Mouse (Mus musculus) lung, postnatal 0 days (tissue): ENCODE measurements at regions not wholly inside any gene's neighbourhood (a gene's known extent, or its start where the extent isn't known, plus 50 kb on each side); places are given as distances from the start of the nearest gene placed in this dataset.

Source experiments
- ATAC-seq: fragments of 200-750 bp; cut with Nextera tagmentation; 2 replicates; pipeline ENCODE4 v1.8.0; 2017; ENCODE audit warnings: moderate library complexity
- DNase-seq: peaks from one replicate; pipeline ENCODE4 v3.0.0-alpha.2; 2016; ENCODE audit warnings: low spot score
- H3K27ac ChIP-seq: fragments of 300-500 bp; sonication (generic); 2 replicates; pipeline ENCODE4 v1.5.1; 2014; ENCODE audit warnings: antibody characterized with exemption, mild to moderate bottlenecking, low read length, mixed read lengths
- H3K27me3 ChIP-seq: fragments of 300-500 bp; sonication (generic); replicated peaks from 2 replicates; pipeline ENCODE4 v1.6.1; 2014; ENCODE audit warnings: low read length, mixed read lengths; ENCODE audit not compliant: insufficient read depth
- H3K36me3 ChIP-seq: fragments of 300-500 bp; sonication (generic); 2 replicates; pipeline ENCODE4 v1.6.1; 2014; ENCODE audit warnings: low read length, mixed read lengths; ENCODE audit not compliant: insufficient read depth
- H3K4me1 ChIP-seq: fragments of 300-500 bp; sonication (generic); 2 replicates; pipeline ENCODE4 v1.6.1; 2014; ENCODE audit warnings: antibody characterized with exemption, low read depth, low read length, mixed read lengths; ENCODE audit not compliant: insufficient read depth
- H3K4me2 ChIP-seq: fragments of 300-500 bp; sonication (generic); replicated peaks from 2 replicates; pipeline ENCODE4 v1.6.1; 2014; ENCODE audit warnings: low read depth, mild to moderate bottlenecking, low read length, moderate library complexity, mixed read lengths
- H3K4me3 ChIP-seq: fragments of 300-500 bp; sonication (generic); 2 replicates; pipeline ENCODE4 v1.5.1; 2014; ENCODE audit warnings: low read depth, low read length
- H3K9ac ChIP-seq: fragments of 300-500 bp; sonication (generic); replicated peaks from 2 replicates; pipeline ENCODE4 v1.6.1; 2014; ENCODE audit warnings: low read depth, mild to moderate bottlenecking
- H3K9me3 ChIP-seq: fragments of 300-500 bp; sonication (generic); 2 replicates; pipeline ENCODE4 v1.6.1; 2016; ENCODE audit warnings: low read length, mixed read lengths
- CTCF ChIP-seq: IDR thresholded peaks from 2 replicates; pipeline ENCODE4 v1.5.1; 2016; ENCODE audit warnings: antibody characterized with exemption, mild to moderate bottlenecking
- EP300 ChIP-seq: IDR thresholded peaks from 2 replicates; pipeline ENCODE4 v1.6.1; 2016; ENCODE audit warnings: antibody characterized with exemption, mild to moderate bottlenecking, control low read depth
- WGBS: fragments of 180-500 bp; shearing (Covaris S2); extraction: QIAGEN DNeasy Blood & Tissue Kit; methylation state at CpG from one replicate; pipeline ENCODE4 v1.1.7; 2014; 5-methylcytosine and 5-hydroxymethylcytosine counted together

DNA sequence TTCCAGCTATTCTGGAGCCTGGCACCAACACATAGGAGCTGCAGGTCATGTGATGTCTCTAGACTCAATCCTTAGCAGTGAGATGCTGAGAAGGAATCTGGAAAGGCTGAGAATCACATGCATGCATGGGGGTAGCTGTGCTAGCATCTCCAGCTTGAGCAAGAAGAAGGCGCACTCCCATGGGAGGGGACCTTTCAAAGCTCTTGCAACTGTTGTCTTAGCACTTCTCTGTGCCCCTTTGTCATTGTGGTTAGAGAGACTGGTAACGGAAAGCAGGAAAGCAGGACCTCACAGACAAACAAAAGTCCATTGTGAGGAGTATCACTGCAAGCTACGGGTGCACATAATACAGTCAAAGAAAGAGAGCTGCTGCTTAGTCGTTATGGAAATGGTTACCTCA, 634.5 kb downstream of the Efna5 start:
- Histone ChIP-seq H3K4me2 (no peak overlapping the region), H3K27me3 (no peaks in the 10 kb centered on the region), H3K27ac (no peak overlapping the region), H3K9me3 (no peaks in the 10 kb centered on the region), H3K9ac (no peak overlapping the region), H3K4me3 (no peak overlapping the region), H3K4me1 (no peaks in the 10 kb centered on the region), H3K36me3 (no peaks in the 10 kb centered on the region)
- DNase-seq: no peak
- no peak for ATAC-seq
- no peak for TF ChIP-seq EP300
- TF ChIP-seq CTCF: no peak
- 62% methylated on average over 4 of the region's 4 CpGs for WGBS

DNA sequence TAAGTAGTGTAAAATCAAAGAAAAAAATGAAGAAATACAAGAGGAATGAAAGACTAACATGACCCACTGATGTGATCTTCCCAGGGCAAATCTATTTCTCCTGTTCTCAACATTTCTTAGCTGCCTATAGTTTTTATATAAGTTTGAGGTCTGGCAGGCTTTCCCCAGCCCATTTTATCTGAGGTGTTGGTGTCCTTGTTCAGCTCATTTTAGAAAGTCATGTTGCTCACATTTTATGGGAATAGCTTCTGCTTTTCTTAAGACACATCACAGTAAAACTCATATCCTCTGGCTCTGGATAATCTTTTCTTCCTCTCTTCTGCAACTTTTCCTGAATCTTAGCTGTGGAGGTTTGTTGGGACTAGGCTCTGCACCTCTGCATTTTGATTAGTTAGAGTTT, 650.2 kb downstream of the Efna5 start:
- ATAC-seq: no peak
- Histone ChIP-seq H3K4me2 (no peak overlapping the region), H3K4me3 (no peak overlapping the region), H3K27me3 (no peaks in the 10 kb centered on the region), H3K36me3 (no peaks in the 10 kb centered on the region), H3K9me3 (no peaks in the 10 kb centered on the region), H3K27ac (no peak overlapping the region), H3K4me1 (no peaks in the 10 kb centered on the region), H3K9ac (no peak overlapping the region)
- TF ChIP-seq EP300 (no peak), CTCF (no peak)
- DNase-seq: no peak

DNA sequence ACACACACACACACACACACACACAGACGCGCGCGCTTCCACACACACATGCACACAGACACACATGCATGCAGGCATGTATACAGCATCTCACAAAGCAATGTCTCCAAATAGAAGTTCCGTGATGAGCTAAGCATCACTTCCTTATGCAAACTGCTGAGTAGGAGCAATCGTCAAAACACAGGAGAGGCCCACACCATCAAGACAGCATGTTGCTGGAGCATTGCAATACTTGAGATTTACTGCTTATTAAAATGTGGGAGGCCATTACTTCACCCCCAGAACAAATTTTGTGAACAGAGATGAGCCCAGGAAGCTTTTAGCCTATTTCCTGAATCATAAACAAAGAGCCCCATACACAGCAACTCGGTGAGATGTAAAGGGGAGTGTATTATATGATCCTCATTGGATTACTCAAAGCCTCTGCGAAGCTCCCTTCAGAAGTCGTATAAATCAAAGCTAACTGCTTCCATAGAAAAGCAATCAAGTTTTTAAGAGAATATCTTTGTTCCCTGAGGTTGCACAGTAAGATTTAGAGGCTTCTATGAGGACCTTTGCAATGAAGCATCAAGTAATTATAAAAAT, 670.6 kb downstream of the Efna5 start:
- ATAC-seq: no peak
- no peak overlapping the region for H3K4me2 ChIP-seq
- no peak overlapping the region for H3K9ac ChIP-seq
- no peak overlapping the region for H3K4me3 ChIP-seq
- H3K9me3 ChIP-seq: no peaks in the 10 kb centered on the region
- no peaks in the 10 kb centered on the region for H3K4me1 ChIP-seq
- no peaks in the 10 kb centered on the region for H3K36me3 ChIP-seq
- WGBS: 82% methylated on average over 9 of the region's 9 CpGs
- no peaks in the 10 kb centered on the region for H3K27me3 ChIP-seq
- H3K27ac ChIP-seq: no peak overlapping the region
- TF ChIP-seq CTCF: no peak
- no peak for TF ChIP-seq EP300
- DNase-seq: no peak

DNA sequence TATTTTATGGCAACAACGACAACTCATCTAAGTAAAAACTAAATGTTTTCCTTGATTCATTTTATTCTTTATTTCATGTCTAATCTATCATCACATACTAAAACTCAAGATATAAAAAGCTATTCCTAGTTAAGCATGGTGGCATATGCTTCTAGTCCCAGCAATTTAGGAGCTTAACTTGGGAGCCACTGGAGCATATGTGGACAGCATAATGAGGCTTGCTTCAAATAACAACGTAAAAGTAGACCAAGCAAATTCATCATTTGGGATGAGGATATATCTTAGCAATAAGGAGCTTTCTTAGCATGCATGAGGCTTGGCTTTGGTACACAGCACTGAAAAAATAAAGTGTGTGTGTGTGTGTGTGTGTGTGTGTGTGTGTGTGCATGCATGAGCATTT, 678.5 kb downstream of the Efna5 start:
- no peak for TF ChIP-seq EP300
- no peak for ATAC-seq
- no peak overlapping the region for H3K4me2 ChIP-seq
- H3K36me3 ChIP-seq: no peaks in the 10 kb centered on the region
- H3K27ac ChIP-seq: no peak overlapping the region
- no peak overlapping the region for H3K4me3 ChIP-seq
- no peaks in the 10 kb centered on the region for H3K4me1 ChIP-seq
- 87% methylated on average over 2 of the region's 2 CpGs for WGBS
- H3K27me3 ChIP-seq: no peaks in the 10 kb centered on the region
- no peak for DNase-seq
- no peaks in the 10 kb centered on the region for H3K9me3 ChIP-seq
- no peak overlapping the region for H3K9ac ChIP-seq

DNA sequence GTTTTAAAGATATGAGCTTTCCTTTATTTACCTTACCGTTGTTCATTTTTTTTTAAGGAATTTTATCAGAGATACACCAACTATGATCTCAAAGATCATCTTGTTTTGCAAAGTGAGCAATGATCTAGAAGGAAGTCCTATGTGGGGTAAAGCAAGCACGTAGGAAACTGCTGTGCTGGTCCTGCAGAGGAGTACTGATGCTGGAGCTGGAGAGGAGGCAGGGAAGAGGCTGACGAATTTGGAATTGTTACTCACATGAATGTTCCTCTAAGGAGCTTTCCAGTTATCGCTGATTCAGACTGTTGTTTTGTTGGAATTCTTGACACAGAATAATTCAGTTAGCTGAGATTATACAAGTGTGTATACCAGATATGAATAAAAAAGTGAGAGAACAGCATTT, 680.6 kb downstream of the Efna5 start:
- Histone ChIP-seq H3K4me3 (no peak overlapping the region), H3K27ac (no peak overlapping the region), H3K9ac (no peak overlapping the region), H3K27me3 (no peaks in the 10 kb centered on the region), H3K4me1 (no peaks in the 10 kb centered on the region), H3K4me2 (no peak overlapping the region), H3K36me3 (no peaks in the 10 kb centered on the region), H3K9me3 (no peaks in the 10 kb centered on the region)
- no peak for DNase-seq
- no peak for TF ChIP-seq EP300
- TF ChIP-seq CTCF: no peak
- 80% methylated on average over 4 of the region's 4 CpGs for WGBS
- no peak for ATAC-seq

DNA sequence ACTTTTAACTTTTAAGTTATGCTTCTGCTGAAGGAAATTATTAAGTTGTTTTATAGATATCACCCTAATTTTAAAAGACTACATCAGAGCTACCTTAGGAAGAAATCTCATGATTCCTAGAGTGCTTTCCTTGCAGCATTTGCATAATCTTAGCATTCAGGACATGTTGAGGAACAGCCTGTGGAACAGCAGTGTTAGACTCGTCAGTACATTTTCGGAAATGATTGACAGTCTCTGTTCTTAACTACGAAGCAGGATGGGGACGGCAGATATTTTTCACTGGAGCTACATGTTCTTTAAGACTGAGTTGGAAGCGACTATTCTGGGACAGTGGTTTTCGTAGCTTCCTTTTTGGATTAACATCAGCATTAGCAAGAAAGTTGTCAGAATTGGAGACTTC, 681.6 kb downstream of the Efna5 start:
- DNase-seq: no peak
- ATAC-seq: no peak
- no peaks in the 10 kb centered on the region for H3K36me3 ChIP-seq
- H3K27ac ChIP-seq: no peak overlapping the region
- no peaks in the 10 kb centered on the region for H3K27me3 ChIP-seq
- H3K9ac ChIP-seq: no peak overlapping the region
- H3K4me1 ChIP-seq: no peaks in the 10 kb centered on the region
- 85% methylated on average over 6 of the region's 6 CpGs for WGBS
- no peak for TF ChIP-seq CTCF
- no peak for TF ChIP-seq EP300
- no peaks in the 10 kb centered on the region for H3K9me3 ChIP-seq
- H3K4me2 ChIP-seq: no peak overlapping the region
- H3K4me3 ChIP-seq: no peak overlapping the region

DNA sequence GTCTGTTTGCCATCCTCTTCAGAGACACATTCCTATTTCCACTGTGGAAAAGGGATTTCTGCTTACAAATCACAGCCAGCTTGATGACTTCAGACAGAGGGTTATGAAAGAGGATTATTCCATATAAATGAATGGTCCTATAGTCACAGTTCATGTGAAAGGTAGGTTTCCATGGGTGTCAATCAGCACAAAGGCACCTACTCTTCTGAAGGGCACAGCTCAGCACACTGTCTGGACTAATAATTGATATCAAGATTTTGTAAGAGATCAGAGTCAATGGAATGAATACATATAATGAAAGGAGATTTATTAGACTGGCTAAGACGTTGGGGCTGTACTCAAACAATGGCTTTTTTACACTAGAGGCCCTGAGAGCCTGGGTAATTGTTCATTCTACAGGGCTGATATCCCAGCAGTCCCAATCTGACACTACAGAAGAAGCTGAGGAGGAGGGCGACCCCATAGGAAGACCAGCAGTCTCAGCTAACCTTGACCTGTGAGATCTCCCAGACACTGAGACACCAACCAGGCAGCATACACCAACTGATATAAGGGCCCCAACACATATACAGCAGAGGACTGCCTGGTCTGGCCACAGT, 702.4 kb downstream of the Efna5 start:
- Histone ChIP-seq H3K4me2 (no peak overlapping the region), H3K27me3 (no peaks in the 10 kb centered on the region), H3K4me3 (no peak overlapping the region), H3K27ac (no peak overlapping the region), H3K9me3 (no peaks in the 10 kb centered on the region), H3K36me3 (no peaks in the 10 kb centered on the region), H3K9ac (no peak overlapping the region), H3K4me1 (no peaks in the 10 kb centered on the region)
- TF ChIP-seq EP300 (no peak), CTCF (no peak)
- ATAC-seq: no peak
- no peak for DNase-seq
- WGBS: 47% methylated on average over 2 of the region's 2 CpGs
